ENCODE assay signal across 8 mouse cellular contexts in the genomic region with DNA sequence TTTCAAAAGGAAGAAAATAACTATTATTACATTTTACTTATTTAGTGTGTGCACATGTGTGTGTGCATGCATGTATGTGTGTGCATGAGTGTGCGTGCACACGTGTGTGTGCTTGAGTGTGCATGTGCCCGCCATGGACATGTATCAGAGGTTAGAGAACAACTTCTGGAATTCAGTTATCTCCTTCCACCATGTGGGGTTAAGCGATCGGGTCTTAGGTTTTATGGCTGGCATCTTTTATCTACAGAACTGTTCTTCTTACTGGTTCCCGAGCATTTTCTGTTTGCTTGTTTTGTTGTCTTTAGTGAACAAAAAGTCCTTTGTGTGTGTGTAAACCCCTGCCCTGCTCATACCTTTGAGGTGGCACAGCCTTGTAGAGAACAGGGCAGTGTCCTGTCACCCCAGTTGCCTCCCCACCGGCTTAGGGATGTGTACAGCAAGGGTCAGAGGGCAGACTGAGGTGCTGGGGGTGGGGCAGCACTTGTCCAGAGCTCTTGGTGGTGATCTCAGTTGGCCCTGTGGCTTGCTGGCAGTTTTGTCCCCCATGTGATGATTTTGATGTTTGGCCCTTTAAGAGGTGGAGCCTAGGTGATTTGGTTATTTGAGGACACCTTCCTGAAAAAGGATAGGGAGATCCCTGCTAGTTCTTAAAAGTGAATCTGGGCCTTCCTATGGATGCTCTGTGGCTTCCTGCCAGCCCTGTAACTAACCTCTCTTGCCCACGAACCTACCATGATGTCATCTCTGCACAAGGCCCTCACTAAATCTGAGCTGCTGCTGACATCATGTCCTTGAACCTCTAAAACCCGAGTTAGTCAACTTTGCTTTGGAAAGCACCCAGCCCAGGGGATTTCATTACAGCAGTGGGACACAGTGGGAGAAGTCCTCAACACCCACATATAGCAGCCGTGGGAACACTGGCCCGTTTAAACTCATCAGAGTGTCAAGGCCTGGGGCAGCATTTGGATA. TPM values are rescaled to one million over a fixed set of nuclear protein-coding genes. Genes with fewer than 3 reads are reported as not detected.
DNase-seq lines count a peak whose midpoint lies in the region; ATAC-seq lines count a peak whose summit lies in the region.

No protein-coding gene starts in this region.

- no peak for ATAC-seq in forebrain, embryonic 12.5 days (ENCODE audit: low FRiP score)
- no peak for ATAC-seq in liver, embryonic 13.5 days (ENCODE audit: low read depth)

- 0 out of 2 replicates have a peak overlapping the region, but pooled peaks have one; percentile 4 for H3K4me3 ChIP-seq in forebrain, embryonic 12.5 days (replicated peaks)
- peak overlapping the region; percentile 97 for H3K4me3 ChIP-seq in liver, embryonic 13.5 days (replicated peaks)

- peak; percentile 52 for DNase-seq in cerebellum, adult 9-10 months
- no peak for DNase-seq in cerebellum, adult 11 months
- peak; percentile 42 for DNase-seq in CD4-positive helper T cell, adult 2 months (ENCODE audit: low read depth, low spot score)
- no peak for DNase-seq in liver, embryonic 13.5 days
- no peak for DNase-seq in retina, embryonic 14.5 days (ENCODE audit: low spot score)
- DNase-seq in thymus, postnatal 10 days (ENCODE audit: low spot score in 2 of 2) = no peak
- no peak for DNase-seq in cerebellum, adult 18-20 months

- H3K4me1 ChIP-seq in forebrain, embryonic 12.5 days = peaks cover 81% of the 10 kb centered on the region
- H3K4me1 ChIP-seq in liver, embryonic 13.5 days (replicated peaks) = peaks cover 87% of the 10 kb centered on the region

- H3K9ac ChIP-seq in forebrain, embryonic 12.5 days = no peak overlapping the region
- peak overlapping the region; percentile 99 for H3K9ac ChIP-seq in liver, embryonic 13.5 days

- 70% methylated on average over 11 of the region's 11 CpGs for WGBS in forebrain, embryonic 12.5 days
- 40% methylated on average over 11 of the region's 11 CpGs for WGBS in liver, embryonic 13.5 days (ENCODE audit: insufficient replicate concordance)

- no peak overlapping the region for H3K27ac ChIP-seq in forebrain, embryonic 12.5 days
- peak overlapping the region; percentile 90 for H3K27ac ChIP-seq in liver, embryonic 13.5 days

- H3K36me3 ChIP-seq in forebrain, embryonic 12.5 days (replicated peaks) = peaks cover 4% of the 10 kb centered on the region; the same call in 1 of the 2 replicates
- peaks cover 78% of the 10 kb centered on the region for H3K36me3 ChIP-seq in liver, embryonic 13.5 days

- no peaks in the 10 kb centered on the region for H3K27me3 ChIP-seq in forebrain, embryonic 12.5 days
- H3K27me3 ChIP-seq in liver, embryonic 13.5 days = no peaks in the 10 kb centered on the region

- H3K4me2 ChIP-seq in forebrain, embryonic 12.5 days = peak overlapping the region; percentile 27
- H3K4me2 ChIP-seq in liver, embryonic 13.5 days = peak overlapping the region; percentile 86

- H3K9me3 ChIP-seq in forebrain, embryonic 12.5 days = no peaks in the 10 kb centered on the region
- H3K9me3 ChIP-seq in liver, embryonic 13.5 days (replicated peaks) = no peaks in the 10 kb centered on the region

RNA-seq across cellular contexts. Expression of gene Hs6st1, which starts 4.7 kb away (rescaled TPM):
- 5.1 and 8.4 TPM in 2 replicates for polyA plus RNA-seq in forebrain, embryonic 12.5 days (2016; fragmentation: Nextera tagmentation; extraction: Ambion mirVana)
- polyA plus RNA-seq in liver, embryonic 13.5 days (2015; fragmentation: Nextera tagmentation; extraction: Ambion mirVana) = 4.6 and 6.1 TPM in 2 replicates

Comparison
In these comparisons a context has a peak if more than half of its experiments do, and no peak if none do; other contexts are left out.
1. DNase-seq: peak in cerebellum, adult 9-10 months (single experiment) and CD4-positive helper T cell, adult 2 months (single experiment); none in cerebellum, adult 11 months (single experiment), liver, embryonic 13.5 days (single experiment), retina, embryonic 14.5 days (single experiment), thymus, postnatal 10 days (0 of 2) and cerebellum, adult 18-20 months (0 of 2).